Mouse (Mus musculus): ENCODE measurements around the gene Syngr2.
"Not testable (repeated sequence)": the region's sequence is repeated elsewhere in the genome, so short reads cannot be mapped to it uniquely, and the experiment has no call there.

Gene Syngr2

GRCm38 (mm10) chr11:117781199-117781821 lies 28.2 kb upstream of the Syngr2 start:
- peak; percentile 89 for DNase-seq

GRCm38 (mm10) chr11:117781993-117782704 lies 27.3 kb upstream of the Syngr2 start, which contains the start of the genes Tmc8 and Tmc6:
TSS of gene Tmc8 (plus strand) at chr11:117782076.
TSS of gene Tmc6 (minus strand) at chr11:117782198.
- peak; percentile 77 for DNase-seq

- no peak for DNase-seq
These were observed 26.8 kb upstream of the Syngr2 start for GRCm38 (mm10) chr11:117782705-117783034.

GRCm38 (mm10) chr11:117783089-117783488 lies 26.4 kb upstream of the Syngr2 start:
- DNase-seq, result peak; percentile 88

- DNase-seq, result peak; percentile 56
These were observed 25.7 kb upstream of the Syngr2 start for GRCm38 (mm10) chr11:117783683-117784309.

- DNase-seq, result peak; percentile 76
These were observed 23.2 kb upstream of the Syngr2 start for GRCm38 (mm10) chr11:117786294-117786693.

- DNase-seq, result not testable (repeated sequence)
These were observed 21.0 kb upstream of the Syngr2 start for GRCm38 (mm10) chr11:117788481-117788880.

GRCm38 (mm10) chr11:117790286-117790685 lies 19.2 kb upstream of the Syngr2 start:
- peak; percentile 83 for DNase-seq

- DNase-seq, result peak; percentile 51
These were observed 18.6 kb upstream of the Syngr2 start for GRCm38 (mm10) chr11:117790703-117791440.

GRCm38 (mm10) chr11:117791441-117791761 lies 18.1 kb upstream of the Syngr2 start:
- no peak for DNase-seq

- DNase-seq, result peak; percentile 87
These were observed 17.1 kb upstream of the Syngr2 start for GRCm38 (mm10) chr11:117792281-117792888.

GRCm38 (mm10) chr11:117794035-117794551 lies 15.4 kb upstream of the Syngr2 start:
- no peak for DNase-seq

GRCm38 (mm10) chr11:117796954-117797353 lies 12.5 kb upstream of the Syngr2 start:
- no peak for DNase-seq

GRCm38 (mm10) chr11:117797511-117798159 lies 11.8 kb upstream of the Syngr2 start, which contains the start of gene 6030468B19Rik:
TSS of gene 6030468B19Rik (plus strand) at chr11:117797660.
- no peak for DNase-seq

GRCm38 (mm10) chr11:117798160-117798541 lies 11.3 kb upstream of the Syngr2 start:
- DNase-seq, result no peak

- DNase-seq, result no peak
These were observed 10.3 kb upstream of the Syngr2 start for GRCm38 (mm10) chr11:117799174-117799573.

- no peak for DNase-seq
These were observed 9.4 kb upstream of the Syngr2 start for GRCm38 (mm10) chr11:117800038-117800437.

GRCm38 (mm10) chr11:117801650-117802049 lies 7.8 kb upstream of the Syngr2 start:
- DNase-seq, result no peak

- DNase-seq, result no peak
These were observed 6.2 kb upstream of the Syngr2 start for GRCm38 (mm10) chr11:117803166-117803688.

GRCm38 (mm10) chr11:117806781-117807180 lies 2.7 kb upstream of the Syngr2 start:
- DNase-seq, result no peak

- DNase-seq, result peak; percentile 94
These were observed 1.1 kb downstream of the Syngr2 start for GRCm38 (mm10) chr11:117810401-117811046.

Measured in lung, postnatal 10 days (tissue).